Mouse (Mus musculus) lung, adult 18-20 months (tissue): Measurements from ENCODE around the gene Phyhipl.

Experiments
- DNase-seq, 2 experiments: peaks; one replicate each; pipeline ENCODE4 v3.0.0; 2022; ENCODE audit warnings: mixed read lengths in 2 of 2

Gene Phyhipl

DNA sequence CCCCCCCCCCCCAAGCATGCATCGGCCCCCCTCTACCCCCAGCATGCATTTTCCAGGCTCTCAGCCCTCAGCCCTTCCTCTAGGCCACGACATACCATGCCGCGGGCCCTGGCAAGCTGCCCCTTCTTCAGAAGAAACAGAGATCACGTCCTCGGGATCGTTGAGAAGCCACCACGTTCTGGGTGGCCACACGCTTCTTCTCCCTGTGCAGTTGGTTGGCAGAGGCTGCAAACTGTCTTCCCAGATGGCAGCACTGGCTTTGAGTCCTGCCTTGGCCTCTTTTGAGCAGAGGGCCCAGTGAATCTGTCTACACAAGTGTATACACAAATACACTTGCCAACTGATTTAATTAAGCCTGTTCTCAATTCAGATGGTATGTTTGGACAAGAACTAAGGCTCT is 123.5 kb downstream of the Phyhipl start:
- DNase-seq, result no peak

DNA sequence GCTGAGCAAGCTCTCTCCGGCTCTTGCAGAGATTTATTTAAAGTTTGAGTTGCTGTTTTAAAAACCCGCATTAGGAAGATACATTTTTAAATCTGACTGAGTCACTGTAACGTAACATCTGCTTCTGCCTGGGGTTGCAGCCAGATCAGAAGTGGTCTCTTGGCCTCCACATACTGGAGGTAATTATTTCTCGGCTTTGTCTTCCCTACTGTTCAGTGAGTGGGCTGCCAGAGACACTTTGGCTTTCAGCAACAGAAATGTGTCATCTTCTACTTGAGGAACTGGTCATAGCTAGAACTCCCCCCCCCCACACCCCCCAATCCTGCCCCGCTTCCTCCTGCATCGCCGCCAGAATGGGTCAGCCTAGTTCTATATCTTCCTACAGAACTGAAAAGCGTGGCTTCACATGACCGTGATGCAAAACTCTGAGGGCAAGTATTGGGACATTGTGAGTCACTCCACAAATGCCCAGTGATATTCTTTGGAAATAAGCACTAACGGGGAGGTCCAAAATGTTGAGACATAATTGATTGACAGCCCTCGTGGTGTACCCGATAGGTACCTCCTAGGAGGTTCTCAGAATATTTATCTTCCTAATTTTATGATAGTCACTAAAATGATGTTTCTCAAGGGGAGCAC is 125.5 kb downstream of the Phyhipl start:
- DNase-seq, result peak in 1 of 2 experiments; percentile 13

DNA sequence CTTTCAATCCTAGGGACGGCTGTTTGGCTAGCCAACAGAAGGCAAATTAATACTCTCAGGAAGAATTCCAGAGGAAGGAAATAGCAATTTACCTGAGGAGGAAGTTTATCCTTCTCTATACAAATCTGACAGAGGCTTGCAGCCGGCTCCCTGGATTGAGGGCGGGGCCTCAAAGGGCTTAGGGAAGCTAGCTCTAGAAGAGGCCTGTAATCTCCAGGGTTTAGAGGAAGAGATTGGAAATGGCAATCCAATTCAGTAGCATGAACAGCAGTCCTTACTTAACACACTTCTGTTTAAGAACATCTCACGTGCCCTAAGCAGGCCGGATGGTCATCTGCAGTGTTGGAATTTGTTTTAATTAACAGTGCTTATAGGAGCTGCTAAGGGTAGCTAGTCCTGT is 134.4 kb downstream of the Phyhipl start:
- no peak for DNase-seq

DNA sequence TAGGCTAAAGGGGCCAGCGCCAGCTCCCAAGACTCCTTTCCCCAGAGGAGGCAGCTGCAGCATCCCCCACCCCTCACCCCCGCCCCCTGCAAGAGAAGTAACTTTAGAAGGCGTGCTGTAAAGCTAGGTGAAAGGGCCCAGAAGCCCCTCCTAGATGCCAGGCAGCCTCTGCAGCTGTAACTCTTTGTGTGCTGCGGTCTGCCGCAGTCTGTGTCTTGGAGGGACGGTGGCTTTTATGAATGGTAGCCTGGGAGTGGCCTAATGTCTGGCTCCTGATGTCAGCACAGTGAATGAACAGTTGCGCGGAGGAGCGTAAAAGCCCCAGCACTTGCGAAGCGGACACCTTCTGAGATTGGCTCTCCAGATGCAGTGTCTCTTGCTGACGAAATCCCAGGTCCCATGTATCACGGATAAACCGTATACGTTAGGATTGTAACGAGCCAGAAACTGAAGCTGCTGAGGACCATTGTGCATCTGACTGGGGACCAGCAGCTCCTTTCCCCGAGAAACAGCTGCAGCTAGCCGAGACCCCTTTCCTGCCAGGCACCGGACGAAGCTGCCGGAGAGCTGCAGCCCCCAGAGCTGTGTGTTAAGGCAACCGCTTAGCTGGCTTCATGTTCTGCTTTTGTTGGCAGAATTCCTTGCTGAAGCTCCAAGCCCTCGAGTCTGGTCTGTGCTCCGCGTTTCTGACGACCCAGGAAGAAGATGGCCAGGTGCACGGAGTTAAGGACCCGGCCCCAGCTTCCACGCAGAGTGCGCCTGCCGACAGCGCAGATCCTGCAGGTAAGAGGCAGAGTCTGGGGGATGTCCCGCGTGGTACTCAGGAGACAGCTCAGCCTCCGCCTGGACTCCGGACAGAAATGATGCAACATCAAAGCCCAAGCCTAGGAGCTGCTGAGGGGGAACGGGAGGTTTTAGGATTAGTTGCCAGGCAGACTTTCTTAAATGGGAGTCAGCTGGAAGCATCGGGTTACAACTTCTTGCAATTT is 135.3 kb downstream of the Phyhipl start:
- DNase-seq, result peak; percentile 13 to 20

DNA sequence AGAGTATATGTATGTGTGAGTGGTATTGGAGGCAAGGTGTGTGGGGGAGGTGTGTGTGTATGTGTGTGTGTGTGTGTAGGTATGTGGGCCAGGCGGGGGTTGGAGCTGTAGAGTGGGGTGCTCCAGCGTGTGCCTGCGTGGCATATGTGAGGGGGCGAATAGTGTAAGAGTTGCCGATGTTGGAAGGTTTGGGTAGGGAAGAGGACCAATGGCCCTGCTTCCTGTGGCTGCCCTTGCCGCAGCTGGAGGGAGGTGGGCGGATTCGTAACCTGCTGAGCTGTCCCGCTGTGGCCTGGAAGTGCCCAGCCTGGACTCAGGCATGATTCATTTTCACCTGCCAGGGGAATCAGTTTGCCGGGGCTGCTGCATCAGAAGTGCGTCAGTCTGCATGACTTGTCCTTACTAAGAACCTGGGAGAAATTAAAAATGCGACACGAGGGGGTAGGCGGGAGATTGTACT is 136.1 kb downstream of the Phyhipl start:
- DNase-seq, result no peak

DNA sequence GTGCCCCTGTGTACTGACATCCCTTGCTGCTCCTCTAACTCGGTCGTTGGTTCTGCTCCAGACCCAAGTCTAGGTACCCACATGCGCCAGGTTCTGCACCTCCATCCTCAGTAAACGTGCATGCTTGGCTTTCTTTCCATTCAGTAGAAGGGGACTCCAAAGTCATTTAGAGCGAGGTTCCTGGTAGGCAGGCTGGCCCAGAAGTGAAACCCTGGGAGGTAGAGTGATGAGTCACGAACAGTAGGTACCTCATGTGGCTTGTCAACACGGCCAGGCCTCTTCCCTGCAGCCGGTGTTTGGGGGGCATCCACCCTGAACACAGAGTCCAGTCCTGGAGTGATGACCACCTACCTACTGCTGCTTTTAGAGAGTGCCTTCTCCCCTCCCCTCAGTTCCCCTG is 139.1 kb downstream of the Phyhipl start:
- no peak for DNase-seq

DNA sequence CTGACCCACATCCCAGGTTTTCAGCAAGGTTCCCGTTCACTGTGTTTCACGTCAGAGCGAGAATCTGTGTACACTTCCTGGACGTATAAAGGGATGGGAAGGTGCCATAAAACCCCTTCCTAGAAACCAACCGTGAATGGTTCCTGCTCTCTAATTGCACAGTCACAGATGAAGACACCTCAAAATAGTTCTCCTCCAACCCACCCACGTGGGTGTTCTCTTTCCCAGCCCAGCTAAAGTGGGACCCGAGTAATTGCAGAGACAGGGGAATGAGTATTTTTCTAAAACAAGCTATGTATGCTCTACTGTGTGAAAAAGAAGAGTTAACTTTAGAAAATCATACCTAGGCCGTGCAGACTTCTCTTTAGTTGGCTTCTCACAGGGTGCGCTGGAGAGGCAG is 140.9 kb downstream of the Phyhipl start:
- no peak for DNase-seq

DNA sequence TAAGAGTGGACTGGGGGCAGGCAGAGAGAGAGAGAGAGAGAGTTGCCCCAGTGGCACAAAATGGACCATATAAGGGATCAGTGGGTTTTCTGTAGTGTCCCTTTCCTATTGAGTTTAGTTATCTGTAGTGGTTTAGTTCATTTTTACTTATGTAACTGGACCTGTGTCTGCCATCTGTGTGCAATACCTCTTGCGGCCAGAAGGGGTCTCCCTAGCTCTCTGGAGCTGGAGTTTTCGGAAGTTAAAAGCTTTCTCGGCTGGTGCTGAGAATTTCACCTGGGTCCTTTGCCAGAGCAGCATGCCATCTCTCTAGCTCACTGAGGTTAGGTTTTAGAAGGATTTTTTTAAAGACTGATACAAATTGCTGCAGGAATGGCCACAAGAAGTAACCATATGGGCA is 147.9 kb downstream of the Phyhipl start:
- DNase-seq, result no peak
